Comparison of ENCODE assay signal across 15 mouse cellular contexts in the genomic region with DNA sequence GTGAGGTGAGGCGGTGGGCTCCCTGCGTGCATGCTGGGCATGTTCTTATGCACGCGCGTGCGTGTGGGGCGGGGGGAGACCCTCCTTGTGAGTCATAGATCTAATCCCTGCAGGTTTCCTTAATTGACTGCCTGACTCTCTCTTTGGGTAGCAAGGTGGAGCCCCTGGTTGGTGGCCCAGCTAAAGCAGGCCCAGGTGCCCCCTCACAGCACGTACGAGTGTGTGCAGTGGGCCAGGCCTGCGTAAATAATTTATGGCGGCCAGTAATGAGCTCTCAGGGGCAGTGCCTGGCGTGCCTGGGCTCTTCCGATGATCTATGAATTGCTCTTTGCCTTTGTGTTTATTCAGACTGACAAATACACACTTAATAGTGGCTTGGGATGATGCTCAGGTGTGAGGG.
A peak's percentile ranks its signal among the peaks of the same experiment; 100 is the strongest.
DNase-seq lines count a peak whose midpoint lies in the region; ATAC-seq lines count a peak whose summit lies in the region.
"Had no signal": no experiment of that assay in that cellular context is flagged by ENCODE, and none has a peak within 500 bp of the region (broad histone marks: within the 10 kb centered on the region; RNA-seq: fewer than 3 reads in every experiment).

No protein-coding gene starts in this region.

- no peaks in the 10 kb centered on the region for H3K9me3 ChIP-seq in neural tube, embryonic 11.5 days (ENCODE audit: control insufficient read depth, low read length)
- H3K9me3 ChIP-seq in hindbrain, embryonic 14.5 days (ENCODE audit: control insufficient read depth, low read length), result no peaks in the 10 kb centered on the region
- H3K9me3 ChIP-seq in midbrain, embryonic 14.5 days (ENCODE audit: control insufficient read depth, low read length), result no peaks in the 10 kb centered on the region
- no peaks in the 10 kb centered on the region for H3K9me3 ChIP-seq in heart, embryonic 12.5 days (replicated peaks)
- H3K9me3 ChIP-seq: limb, embryonic 13.5 days had no signal

- H3K4me2 ChIP-seq in neural tube, embryonic 11.5 days (ENCODE audit: low read depth), result no peak overlapping the region
- H3K4me2 ChIP-seq in hindbrain, embryonic 14.5 days (replicated peaks), result no peak overlapping the region
- no peak overlapping the region for H3K4me2 ChIP-seq in midbrain, embryonic 14.5 days (ENCODE audit: low read length)
- H3K4me2 ChIP-seq in heart, embryonic 12.5 days, result no peak overlapping the region
- H3K4me2 ChIP-seq: limb, embryonic 13.5 days had no signal

- H3K27ac ChIP-seq in neural tube, embryonic 11.5 days (ENCODE audit: low read depth, low read length), result peak overlapping the region; percentile 54
- peak overlapping the region; percentile 81 for H3K27ac ChIP-seq in hindbrain, embryonic 14.5 days
- H3K27ac ChIP-seq in midbrain, embryonic 14.5 days (replicated peaks; ENCODE audit: low read depth, low read length), result peak overlapping the region; percentile 75
- H3K27ac ChIP-seq in heart, embryonic 12.5 days (ENCODE audit: poor library complexity, severe bottlenecking), result no peak overlapping the region
- H3K27ac ChIP-seq: limb, embryonic 13.5 days had no signal

- ATAC-seq in neural tube, embryonic 11.5 days (ENCODE audit: insufficient read depth, low FRiP score, low TSS enrichment), result peak; percentile 62; the same call in 1 of the 2 replicates
- ATAC-seq in hindbrain, embryonic 14.5 days (ENCODE audit: low FRiP score), result peak; percentile 55
- ATAC-seq in midbrain, embryonic 14.5 days (ENCODE audit: low FRiP score, low TSS enrichment), result peak; percentile 78
- no peak for ATAC-seq in heart, embryonic 12.5 days (ENCODE audit: insufficient number of reproducible peaks, low FRiP score)
- ATAC-seq: liver, postnatal 0 days had no signal

- DNase-seq in neural tube, embryonic 11.5 days (ENCODE audit: low spot score), result peak; percentile 34
- DNase-seq in neural tube, embryonic 10.5 days (ENCODE audit: extremely low spot score, low spot score), result no peak
- no peak for DNase-seq in hindbrain, embryonic 14.5 days (ENCODE audit: low spot score)
- peak; percentile 64 for DNase-seq in midbrain, embryonic 14.5 days
- no peak for DNase-seq in frontal cortex, postnatal 25 days (ENCODE audit: low spot score in 2 of 2)
- no peak for DNase-seq in embryo, embryonic 11 days
- DNase-seq: B cell, adult 2 months; kidney, adult 8-10 months; kidney, postnatal 4 days; layer of hippocampus, postnatal 36 days; liver, postnatal 0 days; right cerebral cortex, postnatal 14 days; thymus, postnatal 25 days had no signal

- no peak overlapping the region for H3K9ac ChIP-seq in neural tube, embryonic 11.5 days (ENCODE audit: low read length)
- H3K9ac ChIP-seq in hindbrain, embryonic 14.5 days, result peak overlapping the region; percentile 41
- peak overlapping the region; percentile 5 for H3K9ac ChIP-seq in midbrain, embryonic 14.5 days (replicated peaks; ENCODE audit: low read length)
- no peak overlapping the region for H3K9ac ChIP-seq in heart, embryonic 12.5 days
- H3K9ac ChIP-seq: limb, embryonic 13.5 days; liver, postnatal 0 days had no signal

- H3K4me1 ChIP-seq in neural tube, embryonic 11.5 days (ENCODE audit: control insufficient read depth, insufficient read depth, low read length), result peaks cover 17% of the 10 kb centered on the region
- H3K4me1 ChIP-seq in hindbrain, embryonic 14.5 days (replicated peaks; ENCODE audit: control insufficient read depth, insufficient read depth, low read length), result peaks cover 37% of the 10 kb centered on the region
- H3K4me1 ChIP-seq in midbrain, embryonic 14.5 days (ENCODE audit: control insufficient read depth, insufficient read depth, low read length), result peaks cover 32% of the 10 kb centered on the region
- peaks cover 28% of the 10 kb centered on the region for H3K4me1 ChIP-seq in heart, embryonic 12.5 days (replicated peaks)

- no peaks in the 10 kb centered on the region for H3K27me3 ChIP-seq in neural tube, embryonic 11.5 days (ENCODE audit: control insufficient read depth, insufficient read depth, low read length)
- no peaks in the 10 kb centered on the region for H3K27me3 ChIP-seq in hindbrain, embryonic 14.5 days (ENCODE audit: control insufficient read depth, insufficient read depth, low read length)
- H3K27me3 ChIP-seq in midbrain, embryonic 14.5 days (ENCODE audit: control insufficient read depth, insufficient read depth, low read length), result no peaks in the 10 kb centered on the region
- no peaks in the 10 kb centered on the region for H3K27me3 ChIP-seq in heart, embryonic 12.5 days (replicated peaks)
- H3K27me3 ChIP-seq: limb, embryonic 13.5 days had no signal

- no peak overlapping the region for H3K4me3 ChIP-seq in neural tube, embryonic 11.5 days (ENCODE audit: low read depth, low read length)
- no peak overlapping the region for H3K4me3 ChIP-seq in hindbrain, embryonic 14.5 days (replicated peaks; ENCODE audit: low read length)
- no peak overlapping the region for H3K4me3 ChIP-seq in midbrain, embryonic 14.5 days (replicated peaks; ENCODE audit: low read depth, low read length)
- H3K4me3 ChIP-seq in heart, embryonic 12.5 days, result no peak overlapping the region
- H3K4me3 ChIP-seq: limb, embryonic 13.5 days had no signal

- WGBS in neural tube, embryonic 11.5 days, result 49% methylated on average over 13 of the region's 13 CpGs
- 38% methylated on average over 13 of the region's 13 CpGs for WGBS in hindbrain, embryonic 14.5 days
- WGBS in midbrain, embryonic 14.5 days, result 37% methylated on average over 13 of the region's 13 CpGs
- WGBS in heart, embryonic 12.5 days, result 87% methylated on average over 13 of the region's 13 CpGs

- no peaks in the 10 kb centered on the region; the same call in 1 of the 2 replicates for H3K36me3 ChIP-seq in neural tube, embryonic 11.5 days (ENCODE audit: control insufficient read depth, insufficient read depth, low read length)
- H3K36me3 ChIP-seq in hindbrain, embryonic 14.5 days (replicated peaks; ENCODE audit: control insufficient read depth, insufficient read depth), result no peaks in the 10 kb centered on the region
- no peaks in the 10 kb centered on the region for H3K36me3 ChIP-seq in midbrain, embryonic 14.5 days (ENCODE audit: control insufficient read depth, insufficient read depth, low read length)
- no peaks in the 10 kb centered on the region for H3K36me3 ChIP-seq in heart, embryonic 12.5 days
- H3K36me3 ChIP-seq: limb, embryonic 13.5 days had no signal

Comparison
In these comparisons a context has a peak if more than half of its experiments do, and no peak if none do; other contexts are left out.
1. DNase-seq: peak in neural tube, embryonic 11.5 days (single experiment) and midbrain, embryonic 14.5 days (single experiment); none in neural tube, embryonic 10.5 days (single experiment), hindbrain, embryonic 14.5 days (single experiment), frontal cortex, postnatal 25 days (0 of 2) and embryo, embryonic 11 days (single experiment).
2. H3K9ac ChIP-seq: peak in hindbrain, embryonic 14.5 days (single experiment) and midbrain, embryonic 14.5 days (single experiment); none in neural tube, embryonic 11.5 days (single experiment) and heart, embryonic 12.5 days (single experiment).